Mouse (Mus musculus): Measurements from ENCODE around the gene Slc44a5.

The Slc44a5 gene

GRCm38 (mm10) chr3:154171881-154172592 lies 198.8 kb downstream of the Slc44a5 start:
- DNase-seq (ENCODE audit: low read depth), result no peak

GRCm38 (mm10) chr3:154172593-154172965 lies 199.3 kb downstream of the Slc44a5 start:
- DNase-seq (ENCODE audit: low read depth), result no peak

GRCm38 (mm10) chr3:154173556-154173955 lies 200.3 kb downstream of the Slc44a5 start:
- no peak for DNase-seq (ENCODE audit: low read depth)

- DNase-seq (ENCODE audit: low read depth), result no peak
Measured at GRCm38 (mm10) chr3:154174031-154174430, 200.8 kb downstream of the Slc44a5 start.

GRCm38 (mm10) chr3:154174766-154175165 lies 201.5 kb downstream of the Slc44a5 start:
- DNase-seq (ENCODE audit: low read depth), result no peak

- no peak for DNase-seq (ENCODE audit: low read depth)
Measured at GRCm38 (mm10) chr3:154177665-154178305, 204.5 kb downstream of the Slc44a5 start.

GRCm38 (mm10) chr3:154179423-154179920 lies 206.2 kb downstream of the Slc44a5 start:
- DNase-seq (ENCODE audit: low read depth), result no peak

- no peak for DNase-seq (ENCODE audit: low read depth)
Measured at GRCm38 (mm10) chr3:154182987-154183386, 209.8 kb downstream of the Slc44a5 start.

- DNase-seq (ENCODE audit: low read depth), result no peak
Measured at GRCm38 (mm10) chr3:154183957-154184356, 210.7 kb downstream of the Slc44a5 start.

- DNase-seq (ENCODE audit: low read depth), result no peak
Measured at GRCm38 (mm10) chr3:154188668-154189067, 215.4 kb downstream of the Slc44a5 start.

GRCm38 (mm10) chr3:154192328-154193030 lies 219.2 kb downstream of the Slc44a5 start:
- no peak for DNase-seq (ENCODE audit: low read depth)

GRCm38 (mm10) chr3:154193189-154193840 lies 220.1 kb downstream of the Slc44a5 start:
- DNase-seq (ENCODE audit: low read depth), result no peak

- no peak for DNase-seq (ENCODE audit: low read depth)
Measured at GRCm38 (mm10) chr3:154200422-154200828, 227.2 kb downstream of the Slc44a5 start.

- DNase-seq (ENCODE audit: low read depth), result no peak
Measured at GRCm38 (mm10) chr3:154201796-154202195, 228.6 kb downstream of the Slc44a5 start.

GRCm38 (mm10) chr3:154202383-154202782 lies 229.1 kb downstream of the Slc44a5 start:
- no peak for DNase-seq (ENCODE audit: low read depth)

- no peak for DNase-seq (ENCODE audit: low read depth)
Measured at GRCm38 (mm10) chr3:154208479-154208878, 235.2 kb downstream of the Slc44a5 start.

GRCm38 (mm10) chr3:154209201-154209754 lies 236.0 kb downstream of the Slc44a5 start:
- DNase-seq (ENCODE audit: low read depth), result no peak

GRCm38 (mm10) chr3:154209776-154210430 lies 236.7 kb downstream of the Slc44a5 start:
- no peak for DNase-seq (ENCODE audit: low read depth)

GRCm38 (mm10) chr3:154210431-154211055 lies 237.3 kb downstream of the Slc44a5 start:
- DNase-seq (ENCODE audit: low read depth), result no peak

- no peak for DNase-seq (ENCODE audit: low read depth)
Measured at GRCm38 (mm10) chr3:154212551-154212950, 239.3 kb downstream of the Slc44a5 start.

GRCm38 (mm10) chr3:154215309-154215708 lies 242.1 kb downstream of the Slc44a5 start:
- DNase-seq (ENCODE audit: low read depth), result no peak

All from fibroblast of lung, adult 2 months (primary cell).